Mouse (Mus musculus): Measurements from ENCODE around the gene Socs7. TPM values are rescaled to one million over a fixed set of nuclear protein-coding genes. Genes with fewer than 3 reads are reported as not detected.

Gene Socs7
- polyA plus RNA-seq, 1 experiment from 2014 or later: 6.9 TPM

DNA sequence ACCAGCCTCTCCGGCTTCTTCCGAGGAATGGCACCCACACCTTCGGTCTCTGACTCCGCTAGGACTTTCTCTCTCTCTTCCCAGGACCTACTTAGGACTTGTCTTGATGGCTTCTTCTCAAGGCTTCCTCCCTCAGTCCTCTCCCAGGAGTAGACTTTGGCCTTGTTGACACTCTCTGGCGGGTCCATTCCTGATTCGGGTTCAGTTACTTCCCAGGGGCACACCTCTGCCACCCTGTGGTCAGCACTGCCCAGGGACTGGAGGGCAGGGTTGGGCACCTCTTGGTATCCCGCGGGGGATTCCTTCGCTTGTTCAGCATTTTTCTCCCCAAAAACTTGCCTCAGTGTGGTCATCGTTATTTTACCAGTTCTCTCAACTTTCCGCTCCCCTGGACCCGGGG lies 25.0 kb upstream of the Socs7 start:
- no peaks in the 10 kb centered on the region for H3K36me3 ChIP-seq (ENCODE audit: control insufficient read depth, insufficient read depth, low read length)
- no peaks in the 10 kb centered on the region for H3K27me3 ChIP-seq (ENCODE audit: control insufficient read depth, insufficient read depth, low read length)
- H3K4me3 ChIP-seq (replicated peaks; ENCODE audit: low read depth, low read length): no peak overlapping the region
- ATAC-seq (ENCODE audit: low FRiP score, low TSS enrichment) (no peak), DNase-seq (no peak)
- H3K9me3 ChIP-seq (ENCODE audit: control insufficient read depth, low read length): no peaks in the 10 kb centered on the region
- H3K4me2 ChIP-seq (ENCODE audit: low read length): no peak overlapping the region
- WGBS: 87% methylated on average over 12 of the region's 12 CpGs
- H3K9ac ChIP-seq (replicated peaks; ENCODE audit: low read length): no peak overlapping the region
- H3K27ac ChIP-seq (replicated peaks; ENCODE audit: low read depth, low read length): no peak overlapping the region
- no peaks in the 10 kb centered on the region for H3K4me1 ChIP-seq (ENCODE audit: control insufficient read depth, insufficient read depth, low read length)

DNA sequence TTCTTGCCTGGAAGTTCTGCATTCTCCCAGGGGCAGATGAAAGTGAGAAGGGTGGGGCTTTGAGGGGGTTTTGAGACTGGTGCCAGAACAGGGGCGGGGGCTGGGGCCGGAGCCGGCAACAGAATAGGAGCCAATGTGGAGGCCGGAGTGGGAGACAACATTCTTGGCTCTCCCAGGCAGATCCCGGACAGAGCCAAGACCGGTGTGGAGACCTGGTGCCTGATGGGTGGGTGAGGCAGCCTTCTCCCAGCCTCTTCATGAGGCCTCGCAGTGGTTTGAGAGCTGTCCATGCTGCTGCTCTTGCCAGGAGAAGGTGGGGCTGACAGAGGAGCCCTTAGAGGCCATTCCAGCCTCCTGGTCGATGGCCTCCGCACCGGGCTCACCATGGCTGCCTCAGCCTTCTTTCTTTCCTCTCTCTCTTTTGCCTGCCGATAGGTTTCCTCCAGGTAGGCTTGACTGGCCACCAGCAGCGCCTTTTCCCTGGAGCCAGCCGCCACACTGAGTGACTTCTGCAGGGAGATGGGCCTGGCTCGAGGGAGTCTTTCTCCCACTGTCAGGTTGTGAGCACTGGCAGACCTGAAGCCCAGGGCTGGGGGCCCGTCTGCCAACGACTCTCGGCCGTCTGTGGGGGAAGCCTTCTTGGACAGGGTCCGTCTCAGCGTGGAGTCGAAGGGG lies 23.9 kb upstream of the Socs7 start:
- Histone ChIP-seq H3K4me2 (ENCODE audit: low read length) (no peak overlapping the region; the same call in 1 of the 2 replicates), H3K4me3 (replicated peaks; ENCODE audit: low read depth, low read length) (no peak overlapping the region), H3K9me3 (ENCODE audit: control insufficient read depth, low read length) (no peaks in the 10 kb centered on the region), H3K9ac (replicated peaks; ENCODE audit: low read length) (no peak overlapping the region), H3K4me1 (ENCODE audit: control insufficient read depth, insufficient read depth, low read length) (no peaks in the 10 kb centered on the region), H3K27me3 (ENCODE audit: control insufficient read depth, insufficient read depth, low read length) (no peaks in the 10 kb centered on the region), H3K36me3 (ENCODE audit: control insufficient read depth, insufficient read depth, low read length) (no peaks in the 10 kb centered on the region), H3K27ac (replicated peaks; ENCODE audit: low read depth, low read length) (no peak overlapping the region)
- 61% methylated on average over 21 of the region's 21 CpGs for WGBS
- ATAC-seq (ENCODE audit: low FRiP score, low TSS enrichment) (no peak), DNase-seq (no peak)

DNA sequence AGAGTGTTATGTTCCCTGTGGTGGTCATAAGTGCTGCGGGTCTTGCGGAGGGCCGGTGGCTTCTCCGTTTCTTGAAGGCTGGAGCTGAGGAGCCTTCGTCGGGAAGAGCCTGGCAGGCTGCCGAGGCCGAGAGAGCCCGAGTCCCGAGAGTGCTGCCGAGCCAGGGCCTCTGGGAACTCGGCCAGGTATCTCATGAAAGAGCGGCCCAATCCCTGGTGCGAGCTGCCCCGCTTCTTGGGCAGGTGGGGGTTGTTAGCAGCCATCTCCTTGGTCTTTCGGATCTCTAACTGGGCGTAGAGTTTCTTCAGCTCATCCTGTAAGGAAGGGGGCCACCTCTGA lies 23.4 kb upstream of the Socs7 start:
- H3K9me3 ChIP-seq (ENCODE audit: control insufficient read depth, low read length): no peaks in the 10 kb centered on the region

DNA sequence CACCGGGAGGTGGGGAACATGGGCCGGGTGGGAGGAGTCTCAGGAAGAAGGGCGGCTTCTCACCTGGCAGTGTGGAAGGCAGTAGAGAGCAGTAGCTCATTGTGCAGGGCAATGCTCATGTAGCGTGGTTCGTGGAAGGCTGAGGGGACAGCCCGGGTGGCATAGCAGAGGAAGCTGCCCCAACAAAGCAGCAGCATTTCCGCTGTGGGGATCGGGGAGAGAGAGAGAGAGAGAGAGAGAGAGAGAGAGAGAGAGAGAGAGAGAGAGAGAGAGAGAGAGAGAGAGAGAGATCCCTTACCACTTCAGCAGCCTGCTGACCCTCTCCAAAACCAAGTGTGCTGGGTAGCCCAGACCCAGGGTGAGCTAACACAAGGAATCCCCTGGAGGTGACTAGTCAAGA lies 19.2 kb upstream of the Socs7 start:
- H3K27me3 ChIP-seq (ENCODE audit: control insufficient read depth, insufficient read depth, low read length): no peaks in the 10 kb centered on the region
- ATAC-seq (ENCODE audit: low FRiP score, low TSS enrichment) (no peak), DNase-seq (no peak)
- H3K9ac ChIP-seq (replicated peaks; ENCODE audit: low read length): no peak overlapping the region
- WGBS: 43% methylated on average over 8 of the region's 8 CpGs
- H3K4me2 ChIP-seq (ENCODE audit: low read length): no peak overlapping the region
- no peak overlapping the region for H3K4me3 ChIP-seq (replicated peaks; ENCODE audit: low read depth, low read length)
- no peaks in the 10 kb centered on the region for H3K36me3 ChIP-seq (ENCODE audit: control insufficient read depth, insufficient read depth, low read length)
- H3K27ac ChIP-seq (replicated peaks; ENCODE audit: low read depth, low read length): no peak overlapping the region
- no peaks in the 10 kb centered on the region for H3K4me1 ChIP-seq (ENCODE audit: control insufficient read depth, insufficient read depth, low read length)
- no peaks in the 10 kb centered on the region for H3K9me3 ChIP-seq (ENCODE audit: control insufficient read depth, low read length)

More for the DNA sequence above, 23.4 kb upstream of the Socs7 start:
- no peak overlapping the region for H3K9ac ChIP-seq (replicated peaks; ENCODE audit: low read length)
- no peak overlapping the region for H3K4me3 ChIP-seq (replicated peaks; ENCODE audit: low read depth, low read length)
- WGBS: 46% methylated on average over 17 of the region's 17 CpGs
- no peaks in the 10 kb centered on the region for H3K27me3 ChIP-seq (ENCODE audit: control insufficient read depth, insufficient read depth, low read length)
- ATAC-seq (ENCODE audit: low FRiP score, low TSS enrichment) (no peak), DNase-seq (peak; percentile 72)
- no peaks in the 10 kb centered on the region for H3K4me1 ChIP-seq (ENCODE audit: control insufficient read depth, insufficient read depth, low read length)
- H3K36me3 ChIP-seq (ENCODE audit: control insufficient read depth, insufficient read depth, low read length): no peaks in the 10 kb centered on the region
- no peak overlapping the region; the same call in 1 of the 2 replicates for H3K4me2 ChIP-seq (ENCODE audit: low read length)
- no peak overlapping the region for H3K27ac ChIP-seq (replicated peaks; ENCODE audit: low read depth, low read length)

DNA sequence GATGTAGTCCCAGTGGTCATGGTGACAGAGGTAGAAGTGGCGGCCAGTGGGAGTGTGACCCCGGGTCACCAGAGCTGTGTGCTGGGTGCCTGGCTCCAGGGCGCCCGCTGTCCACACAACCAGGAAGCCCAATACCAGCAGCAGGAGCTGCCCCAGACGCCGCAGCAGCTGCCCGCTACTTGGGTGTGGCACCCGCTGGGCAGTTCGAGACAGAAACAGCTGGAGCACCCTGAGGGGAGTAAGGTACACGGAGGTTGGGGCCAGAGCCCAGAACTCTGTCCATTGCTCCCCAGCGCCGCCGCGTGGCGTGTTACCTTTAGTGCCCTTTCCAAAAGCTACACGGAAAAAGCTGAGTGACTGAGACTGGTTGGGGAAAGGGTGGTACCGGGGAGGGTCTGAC lies 18.7 kb upstream of the Socs7 start:
- DNase-seq: no peak
- WGBS: 26% methylated on average over 17 of the region's 17 CpGs

DNA sequence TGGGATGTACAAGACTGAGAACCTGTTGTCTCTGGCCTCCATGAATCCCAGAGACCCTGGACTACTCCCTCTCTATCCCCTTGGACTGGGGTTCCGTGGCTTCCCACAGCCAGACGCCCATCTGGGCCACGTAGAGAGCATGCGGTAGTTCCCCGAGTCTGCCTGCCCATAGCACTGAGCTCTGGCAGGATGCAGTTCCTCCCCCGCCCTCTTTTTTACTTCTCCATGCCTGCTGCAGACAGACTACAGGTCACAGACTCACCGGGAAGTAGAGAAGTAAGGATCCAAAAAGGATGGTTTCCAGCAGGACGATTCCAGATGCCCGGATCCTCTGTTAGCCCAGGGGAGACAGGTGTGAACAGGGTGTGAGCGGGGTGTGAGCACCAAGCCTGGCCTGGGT lies 16.9 kb upstream of the Socs7 start:
- Histone ChIP-seq H3K27me3 (ENCODE audit: control insufficient read depth, insufficient read depth, low read length) (no peaks in the 10 kb centered on the region), H3K4me1 (ENCODE audit: control insufficient read depth, insufficient read depth, low read length) (peaks cover 10% of the 10 kb centered on the region), H3K27ac (replicated peaks; ENCODE audit: low read depth, low read length) (no peak overlapping the region), H3K4me2 (ENCODE audit: low read length) (no peak overlapping the region), H3K4me3 (replicated peaks; ENCODE audit: low read depth, low read length) (no peak overlapping the region), H3K9ac (replicated peaks; ENCODE audit: low read length) (no peak overlapping the region), H3K9me3 (ENCODE audit: control insufficient read depth, low read length) (no peaks in the 10 kb centered on the region), H3K36me3 (ENCODE audit: control insufficient read depth, insufficient read depth, low read length) (no peaks in the 10 kb centered on the region)
- ATAC-seq (ENCODE audit: low FRiP score, low TSS enrichment) (no peak), DNase-seq (no peak)
- 85% methylated on average over 10 of the region's 10 CpGs for WGBS

More for the DNA sequence above, 18.7 kb upstream of the Socs7 start:
- H3K9ac ChIP-seq (replicated peaks; ENCODE audit: low read length): no peak overlapping the region
- no peak overlapping the region for H3K4me3 ChIP-seq (replicated peaks; ENCODE audit: low read depth, low read length)
- no peak overlapping the region for H3K27ac ChIP-seq (replicated peaks; ENCODE audit: low read depth, low read length)
- H3K36me3 ChIP-seq (ENCODE audit: control insufficient read depth, insufficient read depth, low read length): no peaks in the 10 kb centered on the region
- no peak for ATAC-seq (ENCODE audit: low FRiP score, low TSS enrichment)
- H3K9me3 ChIP-seq (ENCODE audit: control insufficient read depth, low read length): no peaks in the 10 kb centered on the region
- H3K4me1 ChIP-seq (ENCODE audit: control insufficient read depth, insufficient read depth, low read length): no peaks in the 10 kb centered on the region
- no peaks in the 10 kb centered on the region for H3K27me3 ChIP-seq (ENCODE audit: control insufficient read depth, insufficient read depth, low read length)
- H3K4me2 ChIP-seq (ENCODE audit: low read length): no peak overlapping the region

DNA sequence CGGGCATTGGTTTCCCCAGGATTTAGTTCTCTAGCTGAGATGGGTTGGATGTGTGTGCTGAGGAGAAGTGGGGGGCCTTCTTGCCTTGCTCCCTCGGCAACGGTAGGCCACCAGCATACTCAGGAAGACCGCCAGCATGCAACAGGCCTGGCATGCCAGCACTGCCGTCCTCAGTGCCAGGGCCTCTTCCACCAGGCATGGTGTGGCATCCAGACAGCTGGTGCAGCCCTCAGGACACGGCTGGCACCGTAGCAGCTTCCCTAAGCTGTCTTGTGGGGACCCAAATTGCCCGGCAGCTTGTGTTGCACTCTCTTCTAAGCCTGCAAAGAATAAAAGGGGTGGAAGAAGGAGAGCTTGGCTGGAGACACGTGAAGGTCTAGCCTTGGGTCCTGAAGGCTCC lies 16.0 kb upstream of the Socs7 start:
- no peak overlapping the region for H3K27ac ChIP-seq (replicated peaks; ENCODE audit: low read depth, low read length)
- H3K9me3 ChIP-seq (ENCODE audit: control insufficient read depth, low read length): no peaks in the 10 kb centered on the region
- peaks cover 13% of the 10 kb centered on the region for H3K4me1 ChIP-seq (ENCODE audit: control insufficient read depth, insufficient read depth, low read length)
- H3K27me3 ChIP-seq (ENCODE audit: control insufficient read depth, insufficient read depth, low read length): no peaks in the 10 kb centered on the region
- no peak overlapping the region for H3K4me3 ChIP-seq (replicated peaks; ENCODE audit: low read depth, low read length)
- no peak overlapping the region for H3K4me2 ChIP-seq (ENCODE audit: low read length)
- no peaks in the 10 kb centered on the region for H3K36me3 ChIP-seq (ENCODE audit: control insufficient read depth, insufficient read depth, low read length)
- H3K9ac ChIP-seq (replicated peaks; ENCODE audit: low read length): no peak overlapping the region
- ATAC-seq (ENCODE audit: low FRiP score, low TSS enrichment) (no peak), DNase-seq (no peak)
- 80% methylated on average over 9 of the region's 9 CpGs for WGBS

DNA sequence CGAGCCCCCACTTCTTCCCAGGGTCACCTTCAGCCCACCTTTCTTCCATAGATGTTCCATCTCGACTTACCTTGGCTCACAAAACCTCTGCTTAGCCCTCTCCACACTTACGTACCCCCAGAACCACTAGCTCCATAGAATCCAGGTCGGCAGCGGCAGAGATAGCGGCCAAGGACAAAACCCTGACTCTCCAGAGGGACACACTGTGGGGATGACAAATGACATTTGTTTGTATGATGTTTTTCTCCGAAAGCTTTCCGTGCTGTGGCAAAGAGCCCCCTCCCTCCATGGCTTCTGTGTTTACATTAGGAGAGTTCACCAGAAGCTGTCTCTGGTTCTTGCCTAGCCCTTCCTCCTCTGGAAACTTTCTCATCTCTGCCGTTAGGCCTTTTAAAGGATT lies 15.1 kb upstream of the Socs7 start:
- WGBS: 86% methylated on average over 9 of the region's 9 CpGs

DNA sequence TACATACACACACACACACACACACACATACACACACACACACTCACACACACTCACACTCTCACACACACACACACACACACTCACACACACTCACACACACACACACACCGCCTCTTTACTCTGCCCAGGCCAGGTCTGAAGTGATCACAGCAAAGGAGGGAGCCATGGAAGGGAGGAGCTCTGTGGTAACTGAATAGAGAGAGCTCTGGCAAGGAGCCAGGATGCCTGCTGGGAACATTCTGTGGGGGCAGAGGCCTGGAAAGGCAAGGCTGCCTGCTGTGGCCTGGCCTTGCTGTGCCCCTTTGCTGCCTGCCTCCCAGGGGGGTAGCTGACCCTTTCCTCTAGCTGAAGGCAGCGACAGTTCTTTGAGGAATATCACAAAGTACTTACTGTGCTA lies 12.3 kb upstream of the Socs7 start:
- Histone ChIP-seq H3K4me2 (ENCODE audit: low read length) (no peak overlapping the region; the same call in 1 of the 2 replicates), H3K9ac (replicated peaks; ENCODE audit: low read length) (no peak overlapping the region), H3K4me1 (ENCODE audit: control insufficient read depth, insufficient read depth, low read length) (peaks cover 22% of the 10 kb centered on the region), H3K27ac (replicated peaks; ENCODE audit: low read depth, low read length) (peak overlapping the region; percentile 45; the same call in 1 of the 2 replicates), H3K9me3 (ENCODE audit: control insufficient read depth, low read length) (no peaks in the 10 kb centered on the region), H3K27me3 (ENCODE audit: control insufficient read depth, insufficient read depth, low read length) (no peaks in the 10 kb centered on the region), H3K4me3 (replicated peaks; ENCODE audit: low read depth, low read length) (no peak overlapping the region), H3K36me3 (ENCODE audit: control insufficient read depth, insufficient read depth, low read length) (no peaks in the 10 kb centered on the region)
- WGBS: 3% methylated on average over 2 of the region's 2 CpGs
- DNase-seq (peak; percentile 87), ATAC-seq (ENCODE audit: low FRiP score, low TSS enrichment) (peak; percentile 43; the same call in 1 of the 2 replicates)

More for the DNA sequence above, 15.1 kb upstream of the Socs7 start:
- ATAC-seq (ENCODE audit: low FRiP score, low TSS enrichment): no peak
- Histone ChIP-seq H3K9ac (replicated peaks; ENCODE audit: low read length) (no peak overlapping the region), H3K27ac (replicated peaks; ENCODE audit: low read depth, low read length) (no peak overlapping the region), H3K4me2 (ENCODE audit: low read length) (no peak overlapping the region), H3K36me3 (ENCODE audit: control insufficient read depth, insufficient read depth, low read length) (no peaks in the 10 kb centered on the region), H3K9me3 (ENCODE audit: control insufficient read depth, low read length) (no peaks in the 10 kb centered on the region), H3K4me3 (replicated peaks; ENCODE audit: low read depth, low read length) (no peak overlapping the region), H3K4me1 (ENCODE audit: control insufficient read depth, insufficient read depth, low read length) (peaks cover 21% of the 10 kb centered on the region), H3K27me3 (ENCODE audit: control insufficient read depth, insufficient read depth, low read length) (no peaks in the 10 kb centered on the region)
- DNase-seq: no peak

Data from midbrain, embryonic 14.5 days (tissue).